Mouse (Mus musculus) layer of hippocampus, adult 2 months (tissue): ENCODE results near the gene Asgr2. TPM values are rescaled to one million over a fixed set of nuclear protein-coding genes. Genes with fewer than 3 reads are reported as not detected.
A peak's percentile ranks its signal among the peaks of the same experiment; 100 is the strongest.
"Not testable (repeated sequence)": the region's sequence is repeated elsewhere in the genome, so short reads cannot be mapped to it uniquely, and the experiment has no call there.

ENCODE experiments used
- DNase-seq, 2 experiments: peaks; one replicate each; pipeline ENCODE4 v3.0.0; 2022; ENCODE audit warnings: low spot score in 2 of 2
- H3K27ac ChIP-seq: fragments of 200-600 bp; 2 replicates; pipeline ENCODE4 v1.8.1; 2022
- H3K4me3 ChIP-seq: fragments of 200-600 bp; 2 replicates; pipeline ENCODE4 v1.8.1; 2022; ENCODE audit warnings: mild to moderate bottlenecking
- CTCF ChIP-seq: fragments of 200-600 bp; conservative IDR thresholded peaks from 2 replicates; pipeline ENCODE4 v1.8.1; 2022; ENCODE audit warnings: antibody characterized with exemption, mild to moderate bottlenecking, moderate library complexity
- long read RNA-seq, 2 experiments: library from polyadenylated mRNA; stranded (forward); transcript quantifications; one replicate each; pipeline ENCODE4 v2.0.0; 2021; ENCODE audit warnings: borderline mapping rate in 2 of 2
- total RNA-seq, 2 experiments: library from RNA; stranded (reverse); gene quantifications; 2 replicates each; pipeline ENCODE4 v1.2.3; 2021

Gene Asgr2
- total RNA-seq = not detected
- long read RNA-seq, experiment 1 = 0 reads
- long read RNA-seq, experiment 2 = 0 reads

DNA sequence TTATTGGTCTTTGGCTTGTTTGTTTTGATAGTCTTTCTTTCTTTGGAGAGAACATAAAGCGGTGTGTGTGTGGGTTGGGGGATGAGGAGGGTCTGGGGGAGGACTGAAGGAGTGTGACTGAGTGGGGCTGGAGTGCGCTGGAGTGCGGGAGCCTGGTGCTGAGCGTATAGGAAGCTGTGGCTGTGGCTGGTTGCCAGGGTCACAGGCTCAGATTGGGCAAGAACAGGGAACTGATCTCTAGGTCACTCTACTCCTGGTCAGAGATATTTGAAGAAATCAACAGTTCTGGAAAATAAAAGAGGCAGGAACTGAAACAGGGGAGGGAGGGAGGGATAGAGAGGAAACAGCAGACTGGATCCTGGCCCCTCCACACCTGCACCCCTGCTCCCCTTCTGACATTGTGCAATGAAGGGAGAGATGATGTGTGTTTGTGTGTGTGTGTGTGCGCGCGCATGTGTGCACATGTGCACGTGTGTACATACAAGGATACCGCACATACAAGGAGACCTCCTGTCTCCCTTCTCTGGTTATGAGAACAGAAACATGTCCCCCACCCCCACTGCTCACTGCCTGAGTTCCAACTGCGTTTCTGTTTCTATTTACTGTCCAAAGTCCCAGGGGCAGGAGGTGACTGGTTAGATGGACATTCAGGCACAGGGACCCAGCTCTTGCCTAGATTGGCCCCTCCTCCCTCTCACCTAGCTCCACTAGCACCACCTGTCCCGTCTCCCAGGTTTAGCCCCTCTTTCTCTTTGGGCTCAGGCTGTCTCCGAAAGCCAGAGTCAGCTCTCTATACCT lies at the start of gene Asgr2:
TSS of gene Asgr2 (plus strand) at position 659 of the 798 bp plus-strand sequence.
- no peak for TF ChIP-seq CTCF
- no peak for DNase-seq
- Histone ChIP-seq H3K27ac (no peak within 1 kb of the TSS), H3K4me3 (no peak within 1 kb of the TSS)

DNA sequence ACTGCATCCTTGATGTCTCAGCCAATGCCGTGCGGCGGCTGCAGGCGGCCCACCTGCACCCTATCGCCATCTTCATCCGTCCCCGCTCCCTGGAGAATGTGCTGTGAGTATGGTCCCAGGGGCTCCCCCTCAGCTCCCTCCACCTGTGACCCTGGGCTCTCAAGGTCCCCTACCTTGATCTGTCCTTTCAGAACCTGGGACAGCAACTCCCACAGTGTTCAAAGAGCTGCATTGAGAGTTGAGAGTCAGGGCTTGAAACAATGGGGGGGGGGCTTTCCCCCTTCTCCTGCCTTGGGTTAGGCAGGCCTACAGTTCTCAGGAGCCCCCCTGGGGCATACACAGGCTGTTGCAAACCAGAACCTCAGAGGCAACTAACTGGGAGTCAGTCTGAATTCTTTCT lies 48.8 kb upstream of the Asgr2 start:
- Histone ChIP-seq H3K4me3 (no peak overlapping the region), H3K27ac (no peak overlapping the region; the same call in 1 of the 2 replicates)
- no peak for TF ChIP-seq CTCF
- no peak for DNase-seq

- DNase-seq = no peak
- TF ChIP-seq CTCF = no peak
These were observed 47.0 kb upstream of the Asgr2 start for GRCm38 (mm10) chr11:70045435-70045834.

GRCm38 (mm10) chr11:70049366-70049765 lies 43.1 kb upstream of the Asgr2 start:
- no peak for DNase-seq
- Histone ChIP-seq H3K4me3 (no peak overlapping the region), H3K27ac (no peak overlapping the region)
- no peak for TF ChIP-seq CTCF

More at GRCm38 (mm10) chr11:70045435-70045834, 47.0 kb upstream of the Asgr2 start:
- Histone ChIP-seq H3K4me3 (no peak overlapping the region), H3K27ac (no peak overlapping the region)

GRCm38 (mm10) chr11:70049816-70050215 lies 42.6 kb upstream of the Asgr2 start:
- no peak overlapping the region for H3K4me3 ChIP-seq
- no peak overlapping the region for H3K27ac ChIP-seq
- DNase-seq = no peak
- TF ChIP-seq CTCF = peak; percentile 76

DNA sequence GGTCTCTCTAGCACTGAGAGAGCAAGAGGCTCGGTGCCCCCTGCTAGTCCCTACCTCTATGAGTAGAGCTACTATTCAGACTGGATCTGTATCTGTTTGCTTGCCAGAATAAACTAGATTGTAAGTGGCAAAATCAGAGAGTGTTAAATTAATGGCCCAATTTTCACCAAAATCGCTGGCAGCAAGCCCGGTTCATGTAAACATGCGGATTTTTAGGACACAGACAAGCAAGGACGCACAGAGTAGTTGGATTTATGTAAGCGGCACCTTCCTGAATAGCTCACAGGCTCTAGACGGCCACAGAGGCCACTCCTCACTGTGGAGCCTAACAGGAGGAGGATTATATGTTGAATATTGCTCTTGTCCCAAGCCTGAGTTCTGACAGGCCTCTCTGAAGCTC lies 39.3 kb upstream of the Asgr2 start:
- Histone ChIP-seq H3K4me3 (no peak overlapping the region), H3K27ac (no peak overlapping the region)
- TF ChIP-seq CTCF = no peak
- DNase-seq = no peak

GRCm38 (mm10) chr11:70053898-70054570 lies 38.4 kb upstream of the Asgr2 start, which contains the start of gene Asgr1:
Asgr1 (plus strand) TSS chr11:70054085.
- no peak for DNase-seq
- no peak for TF ChIP-seq CTCF
- H3K4me3 ChIP-seq = no peak within 1 kb of the TSS
- no peak within 1 kb of the TSS for H3K27ac ChIP-seq

- peak in 1 of 2 experiments; percentile 83 for DNase-seq
- no peak overlapping the region for H3K27ac ChIP-seq
- TF ChIP-seq CTCF = peak; percentile 92
- H3K4me3 ChIP-seq = peak overlapping the region; percentile 20; the same call in 1 of the 2 replicates
These were observed 36.7 kb upstream of the Asgr2 start for GRCm38 (mm10) chr11:70055618-70056214.

- Histone ChIP-seq H3K4me3 (no peak overlapping the region), H3K27ac (no peak overlapping the region)
- no peak for TF ChIP-seq CTCF
- DNase-seq = no peak
These were observed 34.6 kb upstream of the Asgr2 start for GRCm38 (mm10) chr11:70057805-70058204.

GRCm38 (mm10) chr11:70059930-70060329 lies 32.5 kb upstream of the Asgr2 start:
- Histone ChIP-seq H3K27ac (no peak overlapping the region), H3K4me3 (no peak overlapping the region)
- no peak for TF ChIP-seq CTCF
- no peak for DNase-seq

DNA sequence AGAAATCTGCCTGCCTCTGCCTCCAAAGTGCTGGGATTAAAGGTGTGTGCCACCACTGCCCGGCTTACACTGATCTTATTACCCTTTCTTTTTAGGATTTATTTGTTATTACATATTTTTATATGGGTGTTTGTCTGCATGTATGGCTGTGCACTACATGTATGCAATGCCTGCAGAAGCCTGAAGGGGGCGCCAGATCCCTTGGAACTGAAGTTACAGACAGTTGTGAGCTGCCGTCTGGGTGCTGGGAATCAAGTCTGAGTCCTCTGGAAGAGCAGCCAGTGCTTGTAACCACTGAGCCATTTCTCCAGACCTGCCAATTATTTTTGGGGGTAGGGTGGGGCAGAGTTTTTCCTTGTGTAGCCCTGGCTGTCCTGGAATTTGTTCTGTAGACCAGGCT lies 29.4 kb upstream of the Asgr2 start:
- peak; percentile 46 for TF ChIP-seq CTCF
- no peak overlapping the region for H3K4me3 ChIP-seq
- DNase-seq = no peak

GRCm38 (mm10) chr11:70066701-70067100 lies 25.7 kb upstream of the Asgr2 start:
- no peak for TF ChIP-seq CTCF
- Histone ChIP-seq H3K27ac (no peak overlapping the region), H3K4me3 (no peak overlapping the region)
- no peak for DNase-seq

More for the DNA sequence above, 29.4 kb upstream of the Asgr2 start:
- H3K27ac ChIP-seq = no peak overlapping the region

DNA sequence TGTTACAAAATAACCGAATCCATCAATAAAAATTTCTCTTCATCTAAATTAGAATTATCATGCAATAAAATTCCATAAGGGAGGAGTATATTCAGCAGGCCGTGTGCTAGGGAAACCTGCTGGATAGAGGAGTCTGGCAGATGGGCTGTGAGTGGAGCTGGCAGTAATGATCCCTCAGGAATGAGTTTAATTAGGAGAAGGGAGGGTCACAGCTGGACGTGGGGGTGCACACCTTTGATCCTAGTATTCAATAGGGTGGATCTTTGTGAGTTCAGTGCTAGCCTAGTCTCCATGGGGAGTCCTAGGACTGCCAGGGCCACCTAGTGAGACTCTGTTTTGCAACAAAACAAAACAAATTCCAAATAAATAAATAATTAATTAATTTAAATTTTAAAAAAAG lies 24.2 kb upstream of the Asgr2 start:
- no peak for DNase-seq
- TF ChIP-seq CTCF = no peak

GRCm38 (mm10) chr11:70070057-70070456 lies 22.4 kb upstream of the Asgr2 start:
- Histone ChIP-seq H3K4me3 (no peak overlapping the region), H3K27ac (no peak overlapping the region)
- TF ChIP-seq CTCF = no peak
- no peak for DNase-seq

More for the DNA sequence above, 24.2 kb upstream of the Asgr2 start:
- peak overlapping the region; percentile 43 for H3K27ac ChIP-seq
- H3K4me3 ChIP-seq = no peak overlapping the region

- not testable (repeated sequence) for H3K27ac ChIP-seq, DNase-seq, H3K4me3 ChIP-seq
These were observed 21.8 kb upstream of the Asgr2 start for GRCm38 (mm10) chr11:70070603-70071002.
